Mouse (Mus musculus): Measurements from ENCODE around the gene Klf13.

- TF ChIP-seq MAX (IDR thresholded peaks at IDR 0.05; ENCODE audit: low read depth) (no peak), MYOG (IDR thresholded peaks at IDR 0.05; ENCODE audit: control insufficient read depth in 1 of 3, insufficient read depth in 1 of 3, insufficient read length in 2 of 3, low read depth in 2 of 3) (no peak), POLR2A (IDR thresholded peaks at IDR 0.05; ENCODE audit: insufficient read length, low read depth) (no peak), E2F4 (IDR thresholded peaks at IDR 0.05; ENCODE audit: insufficient read depth) (no peak), USF1 (IDR thresholded peaks at IDR 0.05; ENCODE audit: low read depth) (no peak), REST (IDR thresholded peaks at IDR 0.05; ENCODE audit: insufficient read depth, insufficient read length) (no peak), TCF12 (IDR thresholded peaks at IDR 0.05; ENCODE audit: insufficient read depth, poor library complexity, severe bottlenecking) (no peak), POLR2AphosphoS2 (IDR thresholded peaks at IDR 0.05; ENCODE audit: insufficient read length, low read depth) (no peak), MYOD1 (IDR thresholded peaks at IDR 0.05; ENCODE audit: control insufficient read depth in 1 of 3, insufficient read length in 2 of 3, low read depth in 2 of 3) (no peak), TCF3 (IDR thresholded peaks at IDR 0.05; ENCODE audit: insufficient read length, low read depth) (no peak), CEBPB (IDR thresholded peaks at IDR 0.05; ENCODE audit: insufficient read depth, poor library complexity, severe bottlenecking) (no peak), SRF (IDR thresholded peaks at IDR 0.05; ENCODE audit: control insufficient read depth, insufficient read length, low read depth) (no peak)
Observed at GRCm38 (mm10) chr7:63865911-63866310, 72.8 kb downstream of the Klf13 start.

All from myocyte (in vitro differentiated cells).